Mouse (Mus musculus) heart, embryonic 11.5 days (tissue): ENCODE results near the gene Mfsd4a. TPM values are rescaled to one million over a fixed set of nuclear protein-coding genes. Genes with fewer than 3 reads are reported as not detected.

Source experiments
- ATAC-seq: fragments of 200-750 bp; cut with Nextera tagmentation; replicated peaks from 2 replicates; pipeline ENCODE4 v1.8.0; 2017; ENCODE audit warnings: moderate library complexity; ENCODE audit not compliant: insufficient number of reproducible peaks, low FRiP score, low TSS enrichment
- H3K27ac ChIP-seq: fragments of 300-500 bp; sonication (generic); 2 replicates; pipeline ENCODE4 v1.5.1; 2014; ENCODE audit warnings: mild to moderate bottlenecking, low read depth, low read length
- H3K27me3 ChIP-seq: fragments of 300-500 bp; sonication (generic); 2 replicates; pipeline ENCODE4 v1.6.1; 2014; ENCODE audit warnings: mild to moderate bottlenecking, low read length, mixed read lengths; ENCODE audit not compliant: control insufficient read depth, insufficient read depth
- H3K36me3 ChIP-seq: fragments of 300-500 bp; sonication (generic); 2 replicates; pipeline ENCODE4 v1.6.1; 2014; ENCODE audit warnings: mild to moderate bottlenecking, low read length, moderate library complexity, mixed read lengths; ENCODE audit not compliant: control insufficient read depth, insufficient read depth
- H3K4me1 ChIP-seq: fragments of 300-500 bp; sonication (generic); 2 replicates; pipeline ENCODE4 v1.6.1; 2014; ENCODE audit warnings: low read length; ENCODE audit not compliant: control insufficient read depth, insufficient read depth
- H3K4me2 ChIP-seq: fragments of 300-500 bp; sonication (generic); 2 replicates; pipeline ENCODE4 v1.6.1; 2014; ENCODE audit warnings: mild to moderate bottlenecking, moderate library complexity
- H3K4me3 ChIP-seq: fragments of 300-500 bp; sonication (generic); 2 replicates; pipeline ENCODE4 v1.5.1; 2014; ENCODE audit warnings: low read depth, low read length
- H3K9ac ChIP-seq: fragments of 300-500 bp; sonication (generic); 2 replicates; pipeline ENCODE4 v1.6.1; 2014; ENCODE audit warnings: mild to moderate bottlenecking, low read depth, low read length, moderate library complexity
- H3K9me3 ChIP-seq: fragments of 300-500 bp; sonication (generic); replicated peaks from 2 replicates; pipeline ENCODE4 v1.6.1; 2016; ENCODE audit warnings: low read length; ENCODE audit not compliant: control insufficient read depth
- WGBS: fragments of 180-500 bp; shearing (Covaris S2); extraction: QIAGEN DNeasy Blood & Tissue Kit; methylation state at CpG from one replicate; pipeline ENCODE4 v1.1.7; 2014; ENCODE audit not compliant: insufficient replicate concordance; 5-methylcytosine and 5-hydroxymethylcytosine counted together
- polyA plus RNA-seq: library from polyadenylated mRNA; unstranded; fragments of >200 nt; fragmentation: Nextera tagmentation; extraction: Ambion mirVana; gene quantifications from 2 replicates; pipeline ENCODE4 v1.2.1, GENCODE M21; 2014

Gene Mfsd4a
- polyA plus RNA-seq, 1 experiment from 2014 or later: 8.1 TPM

DNA sequence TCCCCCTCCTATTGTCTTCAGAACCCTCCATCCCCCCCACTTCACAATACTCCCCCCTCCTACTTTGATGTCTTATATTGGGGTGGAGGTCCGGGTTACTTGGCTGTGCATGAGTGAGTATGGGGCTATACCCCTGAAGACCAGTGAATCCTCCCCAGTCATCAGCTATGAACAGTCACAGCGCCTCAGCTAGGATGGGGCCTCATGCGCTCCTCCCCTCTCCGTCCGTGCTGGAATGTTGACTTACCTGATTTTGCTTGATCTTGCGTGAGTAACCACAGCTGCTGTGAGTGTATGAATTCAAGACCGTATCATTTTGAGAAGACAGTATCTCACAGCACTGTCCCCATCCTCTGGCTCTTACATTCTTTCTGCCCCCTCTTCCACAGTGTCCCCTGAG lies 48.0 kb downstream of the Mfsd4a start:
- H3K4me2 ChIP-seq: no peak overlapping the region
- no peak for ATAC-seq
- H3K4me1 ChIP-seq: no peaks in the 10 kb centered on the region
- no peak overlapping the region for H3K27ac ChIP-seq
- H3K4me3 ChIP-seq: no peak overlapping the region
- H3K36me3 ChIP-seq: peaks cover 34% of the 10 kb centered on the region
- H3K27me3 ChIP-seq: no peaks in the 10 kb centered on the region
- no peaks in the 10 kb centered on the region for H3K9me3 ChIP-seq
- WGBS: 92% methylated on average over 7 of the region's 7 CpGs
- H3K9ac ChIP-seq: no peak overlapping the region

DNA sequence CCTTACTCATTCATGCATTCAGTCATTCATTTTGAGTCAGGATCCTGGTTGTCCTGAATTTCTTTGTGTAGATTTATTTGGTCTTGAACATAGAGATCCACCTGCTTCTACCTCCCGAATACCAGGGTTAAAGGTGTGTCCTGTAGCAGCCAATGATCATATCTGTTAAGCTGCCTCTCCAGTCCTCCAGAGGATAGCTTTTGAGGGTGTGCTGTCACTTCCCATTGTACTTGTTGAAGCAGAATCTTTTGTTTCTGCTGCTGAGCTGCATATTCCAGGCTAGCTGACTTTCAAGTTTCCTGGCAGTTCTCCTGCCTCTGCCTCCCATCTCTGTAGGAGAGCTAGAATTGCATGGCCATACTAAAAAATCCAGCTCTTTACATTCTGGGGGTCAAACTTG lies 51.2 kb downstream of the Mfsd4a start:
- no peak overlapping the region for H3K27ac ChIP-seq
- no peak overlapping the region for H3K4me2 ChIP-seq
- peaks cover 28% of the 10 kb centered on the region for H3K36me3 ChIP-seq
- no peaks in the 10 kb centered on the region for H3K27me3 ChIP-seq
- no peaks in the 10 kb centered on the region for H3K9me3 ChIP-seq
- WGBS: 93% methylated on average over 1 of the region's 1 CpGs
- H3K4me3 ChIP-seq: no peak overlapping the region
- no peak for ATAC-seq
- H3K9ac ChIP-seq: no peak overlapping the region
- no peaks in the 10 kb centered on the region for H3K4me1 ChIP-seq

DNA sequence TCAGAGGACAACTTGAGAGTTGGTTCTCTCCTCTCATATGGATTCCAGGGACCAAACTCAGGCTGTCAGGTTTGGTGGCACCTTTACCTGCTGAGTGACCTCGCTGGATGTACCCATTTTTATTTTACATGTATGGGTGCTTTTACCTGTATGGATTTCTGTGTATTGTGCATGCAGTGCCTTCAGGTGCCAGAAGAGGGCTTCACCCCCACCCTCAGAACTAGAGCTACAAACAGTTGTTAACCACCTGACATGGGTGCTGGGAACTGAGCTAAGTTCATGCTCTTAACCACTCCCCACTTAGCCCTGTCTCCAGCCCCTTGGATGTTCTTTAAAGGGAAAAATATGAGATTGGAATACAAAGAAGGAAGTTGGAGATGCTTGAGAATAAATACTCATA lies 53.1 kb downstream of the Mfsd4a start:
- peaks cover 20% of the 10 kb centered on the region for H3K36me3 ChIP-seq
- WGBS: 88% methylated on average over 1 of the region's 1 CpGs

GRCm38 (mm10) chr1:132012861-132013260 lies 55.0 kb downstream of the Mfsd4a start:
- Histone ChIP-seq H3K9me3 (no peaks in the 10 kb centered on the region), H3K9ac (no peak overlapping the region), H3K27me3 (no peaks in the 10 kb centered on the region), H3K4me2 (no peak overlapping the region), H3K27ac (no peak overlapping the region), H3K4me1 (peaks cover 8% of the 10 kb centered on the region), H3K4me3 (no peak overlapping the region), H3K36me3 (0 out of 2 replicates have a peak, but pooled peaks cover 11% of the 10 kb centered on the region)
- ATAC-seq: no peak
- WGBS: 85% methylated on average over 8 of the region's 8 CpGs

More for the DNA sequence above, 53.1 kb downstream of the Mfsd4a start:
- H3K27me3 ChIP-seq: no peaks in the 10 kb centered on the region
- H3K27ac ChIP-seq: no peak overlapping the region
- no peak for ATAC-seq
- H3K9me3 ChIP-seq: no peaks in the 10 kb centered on the region
- H3K4me2 ChIP-seq: no peak overlapping the region
- H3K4me3 ChIP-seq: no peak overlapping the region
- no peak overlapping the region for H3K9ac ChIP-seq
- peaks cover 1% of the 10 kb centered on the region; the same call in 1 of the 2 replicates for H3K4me1 ChIP-seq

- H3K9ac ChIP-seq: no peak overlapping the region
- H3K27ac ChIP-seq: no peak overlapping the region
- H3K36me3 ChIP-seq: 0 out of 2 replicates have a peak, but pooled peaks cover 11% of the 10 kb centered on the region
- no peak for ATAC-seq
- no peak overlapping the region for H3K4me3 ChIP-seq
- H3K4me1 ChIP-seq: peaks cover 8% of the 10 kb centered on the region
- 79% methylated on average over 2 of the region's 2 CpGs for WGBS
- no peak overlapping the region for H3K4me2 ChIP-seq
- H3K9me3 ChIP-seq: no peaks in the 10 kb centered on the region
- no peaks in the 10 kb centered on the region for H3K27me3 ChIP-seq
Measured at GRCm38 (mm10) chr1:132011785-132012184, 56.1 kb downstream of the Mfsd4a start.

DNA sequence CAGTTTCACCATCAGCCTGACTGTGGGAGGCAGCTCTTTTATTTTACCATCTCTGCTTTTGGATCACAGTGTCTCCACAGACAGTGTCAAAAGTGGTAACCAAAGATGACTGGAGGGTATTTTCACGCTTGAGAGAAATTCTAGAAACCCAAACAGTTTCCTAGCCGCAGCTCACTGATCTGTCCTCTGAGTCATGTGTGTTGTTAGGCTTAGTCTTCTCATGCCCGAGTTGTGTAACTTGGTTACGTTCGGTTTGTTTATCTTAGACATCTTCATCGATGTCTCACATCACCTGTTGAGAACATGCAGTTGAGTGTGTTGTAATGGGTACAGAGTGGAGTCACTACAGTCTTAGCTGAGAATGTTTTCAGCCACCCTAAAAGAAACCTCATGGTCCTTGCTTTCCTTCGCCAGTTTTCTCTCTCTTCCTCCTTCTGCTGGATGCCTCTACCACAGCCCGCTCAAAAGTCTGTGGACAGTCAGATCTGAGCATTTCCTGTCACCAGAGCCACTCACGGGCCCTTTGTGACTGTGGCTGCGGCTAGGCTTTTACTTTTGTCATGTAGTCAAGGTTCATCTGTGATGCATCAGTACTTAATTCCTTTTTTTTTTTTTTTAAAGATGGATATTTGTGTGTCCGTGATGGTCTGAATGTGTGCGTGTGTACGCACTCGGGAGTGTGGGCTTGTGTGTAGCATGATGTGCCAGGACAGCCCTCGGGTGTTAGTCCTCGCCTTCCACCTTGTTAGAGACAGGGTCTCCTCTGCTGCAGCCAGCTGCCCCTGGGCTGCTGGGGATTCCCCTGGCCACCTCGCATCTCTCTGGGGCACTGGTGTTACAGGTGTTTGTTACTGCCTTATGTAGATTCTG lies 57.0 kb downstream of the Mfsd4a start:
- Histone ChIP-seq H3K36me3 (0 out of 2 replicates have a peak, but pooled peaks cover 11% of the 10 kb centered on the region), H3K27ac (no peak overlapping the region), H3K9me3 (no peaks in the 10 kb centered on the region), H3K9ac (no peak overlapping the region), H3K4me2 (no peak overlapping the region), H3K4me3 (no peak overlapping the region), H3K27me3 (no peaks in the 10 kb centered on the region), H3K4me1 (peaks cover 12% of the 10 kb centered on the region)
- ATAC-seq: no peak
- WGBS: 84% methylated on average over 17 of the region's 17 CpGs

- peak overlapping the region; percentile 99 for H3K9ac ChIP-seq
- peak overlapping the region; percentile 63 for H3K4me2 ChIP-seq
- peaks cover 12% of the 10 kb centered on the region for H3K4me1 ChIP-seq
- H3K4me3 ChIP-seq: peak overlapping the region; percentile 71
- H3K27ac ChIP-seq: peak overlapping the region; percentile 12; the same call in 1 of the 2 replicates
- H3K36me3 ChIP-seq: no peaks in the 10 kb centered on the region
- no peaks in the 10 kb centered on the region for H3K27me3 ChIP-seq
- no peaks in the 10 kb centered on the region for H3K9me3 ChIP-seq
- 53% methylated on average over 8 of the region's 8 CpGs for WGBS
- no peak for ATAC-seq
Measured at GRCm38 (mm10) chr1:132008881-132009644, 58.8 kb downstream of the Mfsd4a start.

DNA sequence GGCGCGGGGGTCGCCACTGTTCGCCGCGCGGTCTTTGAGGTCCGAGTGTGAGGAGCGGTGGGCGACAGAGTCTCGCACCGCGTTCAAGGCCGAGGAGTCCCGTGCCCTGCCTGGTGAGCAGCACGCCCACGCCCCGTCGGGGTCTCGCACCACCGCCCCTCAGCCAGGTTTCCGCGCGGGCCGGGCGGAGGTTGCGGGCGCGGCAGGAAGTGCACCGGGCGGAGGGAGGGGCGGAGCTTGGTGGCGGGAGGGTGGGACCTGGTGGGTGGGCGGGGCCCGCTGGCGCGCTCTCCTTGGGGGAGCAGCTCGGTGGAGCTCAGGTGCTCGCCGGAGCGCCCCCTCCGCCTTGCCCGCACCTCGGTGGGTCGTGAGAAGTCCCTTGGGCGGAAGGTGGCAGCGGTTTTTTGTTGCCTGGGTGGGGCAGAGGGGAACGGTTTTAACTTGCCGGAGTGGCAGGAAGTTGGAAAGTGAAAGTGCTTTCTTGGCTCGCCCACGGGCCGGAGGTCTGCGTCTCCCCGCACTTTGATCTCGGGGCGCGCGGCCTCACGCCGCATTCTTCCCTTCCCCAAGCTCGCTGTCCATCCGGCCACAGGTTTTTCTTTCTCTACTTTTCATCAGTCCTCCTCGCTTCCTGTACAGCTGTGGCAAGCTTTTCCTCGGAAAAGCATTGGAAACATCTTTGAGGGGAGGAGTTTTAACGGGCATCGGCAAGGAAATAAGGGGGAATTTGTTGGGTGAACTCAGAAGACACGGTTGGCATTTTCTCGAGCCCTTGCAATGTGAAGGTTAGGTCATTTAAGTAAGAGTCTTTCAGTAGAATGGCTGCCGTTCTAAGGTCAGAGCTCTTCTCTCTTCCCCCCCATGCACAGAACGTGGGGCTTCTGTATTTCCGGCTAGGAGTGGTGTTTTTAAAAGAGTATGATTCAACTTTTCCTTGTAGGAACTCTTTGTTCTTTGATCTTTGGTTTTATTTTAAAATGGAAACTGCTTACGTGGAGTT lies 59.7 kb downstream of the Mfsd4a start:
- ATAC-seq: peak; percentile 94
- Histone ChIP-seq H3K4me3 (peak overlapping the region; percentile 71), H3K4me2 (peak overlapping the region; percentile 63), H3K36me3 (no peaks in the 10 kb centered on the region), H3K9me3 (no peaks in the 10 kb centered on the region), H3K27me3 (no peaks in the 10 kb centered on the region), H3K4me1 (peaks cover 12% of the 10 kb centered on the region), H3K9ac (peak overlapping the region; percentile 99), H3K27ac (peak overlapping the region; percentile 99)
- under 1% methylated on average over 70 of the region's 72 CpGs for WGBS
